Mouse (Mus musculus) kidney, postnatal 14 days (tissue): ENCODE results near the gene Olfr1229.

Experiments
- DNase-seq: peaks from one replicate; pipeline ENCODE4 v3.0.0; 2022; ENCODE audit warnings: mixed read lengths

The Olfr1229 gene

DNA sequence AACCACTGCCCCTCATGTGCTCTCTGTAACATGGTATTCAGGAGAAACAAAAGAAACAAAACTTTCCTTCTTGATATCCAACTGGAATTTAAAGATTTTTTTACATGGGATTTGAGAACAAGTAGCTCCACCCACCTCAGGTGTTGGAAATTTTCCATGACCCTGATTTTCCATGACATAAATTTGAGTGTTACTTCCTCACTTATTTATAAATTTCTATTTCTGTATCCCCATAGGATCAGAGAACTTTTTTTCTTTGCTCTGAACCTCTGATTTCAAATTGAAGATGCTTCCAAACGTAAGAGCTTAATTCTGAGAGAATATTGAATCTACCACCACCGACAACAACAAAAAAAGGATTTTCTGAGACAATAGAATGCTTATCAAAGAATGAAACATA, at the start of gene Olfr1229:
Gene Olfr1229 (minus strand): TSS at position 101 of the 400 bp plus-strand sequence.
- DNase-seq, result no peak

DNA sequence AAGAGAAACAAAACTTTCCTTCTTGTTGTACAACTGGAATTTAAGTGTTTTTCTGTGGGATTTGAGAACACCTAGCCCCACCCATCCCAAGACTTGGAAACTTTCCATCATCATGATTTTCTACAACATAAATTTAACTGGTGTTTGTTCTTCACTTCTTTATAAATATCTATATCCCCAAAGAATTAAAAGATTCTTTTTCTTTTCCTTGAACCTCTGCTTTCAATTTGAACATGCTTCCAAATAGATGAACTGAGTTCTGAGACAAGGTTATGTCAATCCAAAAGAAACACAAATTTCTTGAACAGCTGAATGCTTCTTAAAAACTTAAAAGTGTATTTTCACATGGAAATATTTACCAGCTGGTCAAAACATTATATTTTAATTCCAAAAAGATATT, 41.8 kb upstream of the Olfr1229 start, which contains the start of gene Olfr1232:
Gene Olfr1232 (minus strand): TSS at position 101 of the 400 bp plus-strand sequence.
- no peak for DNase-seq

DNA sequence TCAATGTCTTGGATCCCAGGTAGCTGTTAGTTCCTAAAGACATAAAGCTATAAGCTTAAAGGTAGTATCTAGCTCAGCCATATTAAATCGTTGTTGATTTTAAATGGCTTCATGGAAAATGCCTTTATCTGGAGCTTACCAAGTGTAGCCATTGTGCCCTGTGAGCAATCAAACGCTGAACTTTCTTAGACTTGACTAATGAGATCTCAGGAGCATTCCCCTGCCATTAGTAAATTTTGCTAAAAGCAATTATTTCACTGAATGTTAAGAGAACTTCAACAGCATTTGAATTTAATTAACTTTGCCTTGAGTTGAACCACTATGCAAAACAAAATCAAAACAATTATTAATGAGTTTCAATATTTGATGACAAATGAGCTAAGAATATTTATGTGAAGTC, 19.2 kb upstream of the Olfr1229 start, which contains the start of gene Olfr1231:
Gene Olfr1231 (minus strand): TSS at position 101 of the 400 bp plus-strand sequence.
- DNase-seq, result no peak

GRCm38 (mm10) chr2:89297168-89297567, 9.4 kb upstream of the Olfr1229 start, which contains the start of gene Olfr1230:
Gene Olfr1230, minus strand, starts transcription at chr2:89297268.
- no peak for DNase-seq

GRCm38 (mm10) chr2:89253962-89254361, 33.9 kb downstream of the Olfr1229 start, which contains the start of gene Olfr1228:
Gene Olfr1228, minus strand, starts transcription at chr2:89254062.
- no peak for DNase-seq
